Mouse (Mus musculus): ENCODE results near the gene Pcolce2. TPM values are rescaled to one million over a fixed set of nuclear protein-coding genes. Genes with fewer than 3 reads are reported as not detected.

Gene Pcolce2
- polyA plus RNA-seq, 1 experiment: 0.78 TPM

DNA sequence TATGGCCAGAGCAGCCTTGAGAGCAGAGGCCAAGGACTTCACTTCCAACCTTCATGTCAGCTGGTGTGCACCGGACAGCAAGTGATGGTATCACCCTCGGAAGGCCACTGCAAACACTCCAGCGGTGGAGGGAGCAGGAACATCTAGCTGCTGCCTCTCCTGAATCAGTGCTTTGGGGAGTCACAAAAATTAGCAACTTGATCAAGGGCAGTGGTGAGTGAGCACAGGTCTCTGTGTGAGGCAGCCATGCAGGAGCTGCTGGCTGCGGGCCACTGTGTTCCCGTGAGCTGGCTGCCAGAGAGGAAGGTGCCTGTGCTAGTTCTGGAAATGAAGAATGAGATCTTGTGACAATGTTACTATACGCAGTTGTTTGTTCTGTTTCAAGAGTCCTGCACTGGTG, 16.0 kb downstream of the Pcolce2 start:
- H3K4me1 ChIP-seq (ENCODE audit: control insufficient read depth, insufficient read depth, low read length): no peaks in the 10 kb centered on the region
- TF ChIP-seq CTCF (conservative IDR thresholded peaks at IDR 0.05; ENCODE audit: insufficient read depth, insufficient read length, low read depth, low read length) (no peak), POLR2A (IDR thresholded peaks at IDR 0.05; ENCODE audit: low read depth, low read length) (no peak)
- DNase-seq: peak; percentile 49
- no peak overlapping the region for H3K4me3 ChIP-seq (ENCODE audit: insufficient read depth, low read depth, low read length)
- no peaks in the 10 kb centered on the region for H3K36me3 ChIP-seq (ENCODE audit: control insufficient read depth, insufficient read depth, low read length)
- 58% methylated on average over 6 of the region's 6 CpGs for WGBS
- no peak overlapping the region for H3K27ac ChIP-seq (ENCODE audit: insufficient read depth, low read depth, low read length)
- no peaks in the 10 kb centered on the region for H3K27me3 ChIP-seq (replicated peaks; ENCODE audit: control insufficient read depth, insufficient read depth, low read length)

DNA sequence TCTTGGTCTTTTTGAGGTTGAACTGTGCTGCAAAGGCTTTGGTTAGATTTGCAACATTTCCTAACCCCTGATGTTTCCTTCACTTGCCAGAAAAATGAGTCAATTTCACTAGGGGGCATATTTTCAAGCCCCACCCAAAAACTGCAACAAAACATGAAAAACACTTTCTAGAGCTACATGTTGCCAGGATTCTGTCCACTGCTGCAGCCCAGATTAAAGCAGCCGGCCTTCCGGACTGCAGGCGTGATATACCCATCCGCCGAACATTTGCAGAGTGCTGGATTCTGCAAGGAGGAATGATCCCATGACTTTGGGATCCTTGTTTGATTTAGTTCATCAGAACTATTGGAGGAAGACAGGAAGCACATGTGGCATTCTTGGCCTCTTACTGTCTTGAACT, 17.0 kb downstream of the Pcolce2 start:
- H3K36me3 ChIP-seq (ENCODE audit: control insufficient read depth, insufficient read depth, low read length): no peaks in the 10 kb centered on the region
- no peak overlapping the region for H3K4me3 ChIP-seq (ENCODE audit: insufficient read depth, low read depth, low read length)
- TF ChIP-seq CTCF (conservative IDR thresholded peaks at IDR 0.05; ENCODE audit: insufficient read depth, insufficient read length, low read depth, low read length): no peak
- TF ChIP-seq POLR2A (IDR thresholded peaks at IDR 0.05; ENCODE audit: low read depth, low read length): no peak
- 93% methylated on average over 5 of the region's 5 CpGs for WGBS
- H3K27ac ChIP-seq (ENCODE audit: insufficient read depth, low read depth, low read length): no peak overlapping the region
- no peaks in the 10 kb centered on the region for H3K27me3 ChIP-seq (replicated peaks; ENCODE audit: control insufficient read depth, insufficient read depth, low read length)
- H3K4me1 ChIP-seq (ENCODE audit: control insufficient read depth, insufficient read depth, low read length): no peaks in the 10 kb centered on the region
- no peak for DNase-seq

- Histone ChIP-seq H3K27ac (ENCODE audit: insufficient read depth, low read depth, low read length) (no peak overlapping the region), H3K36me3 (ENCODE audit: control insufficient read depth, insufficient read depth, low read length) (no peaks in the 10 kb centered on the region), H3K4me1 (ENCODE audit: control insufficient read depth, insufficient read depth, low read length) (no peaks in the 10 kb centered on the region), H3K27me3 (replicated peaks; ENCODE audit: control insufficient read depth, insufficient read depth, low read length) (no peaks in the 10 kb centered on the region), H3K4me3 (ENCODE audit: insufficient read depth, low read depth, low read length) (no peak overlapping the region)
- WGBS: 91% methylated on average over 2 of the region's 2 CpGs
- DNase-seq: no peak
- no peak for TF ChIP-seq POLR2A (IDR thresholded peaks at IDR 0.05; ENCODE audit: low read depth, low read length)
- no peak for TF ChIP-seq CTCF (conservative IDR thresholded peaks at IDR 0.05; ENCODE audit: insufficient read depth, insufficient read length, low read depth, low read length)
Measured at GRCm38 (mm10) chr9:95657941-95658340, 20.5 kb downstream of the Pcolce2 start.

DNA sequence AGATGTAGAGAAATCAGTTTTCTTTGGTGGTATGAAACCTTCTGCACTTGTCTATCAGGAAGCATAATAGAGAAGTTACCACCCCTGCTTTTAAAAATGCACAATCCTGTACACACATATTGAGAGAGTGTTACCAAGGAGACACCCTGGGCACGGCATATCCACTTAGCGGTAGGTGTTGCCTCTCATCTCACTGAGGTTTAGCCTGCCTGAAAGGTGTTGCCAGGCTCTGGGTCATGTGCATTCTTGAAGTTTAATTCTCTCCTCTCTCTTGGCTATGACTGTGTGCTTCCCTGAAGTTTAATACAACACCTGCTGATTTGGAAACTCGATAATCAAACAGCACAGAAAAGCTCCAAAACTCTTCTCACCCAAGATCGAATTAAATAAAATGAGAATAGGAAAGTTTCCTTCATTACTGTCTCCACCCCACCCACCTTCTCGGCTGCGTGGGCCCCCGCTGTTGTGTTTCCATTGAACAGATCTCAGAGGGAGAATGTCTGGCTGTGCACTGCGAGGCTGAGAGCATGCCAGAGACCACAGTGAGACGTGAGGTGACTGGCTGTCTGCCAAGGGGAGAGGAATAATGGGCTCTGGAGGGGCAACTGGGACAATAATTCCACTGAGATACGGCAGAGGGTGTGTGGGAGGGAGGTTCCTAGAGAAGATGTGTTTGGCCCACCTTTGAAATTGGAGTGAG, 27.0 kb downstream of the Pcolce2 start:
- WGBS: 56% methylated on average over 10 of the region's 10 CpGs
- Histone ChIP-seq H3K27me3 (replicated peaks; ENCODE audit: control insufficient read depth, insufficient read depth, low read length) (no peaks in the 10 kb centered on the region), H3K36me3 (ENCODE audit: control insufficient read depth, insufficient read depth, low read length) (no peaks in the 10 kb centered on the region), H3K4me3 (ENCODE audit: insufficient read depth, low read depth, low read length) (no peak overlapping the region), H3K4me1 (ENCODE audit: control insufficient read depth, insufficient read depth, low read length) (no peaks in the 10 kb centered on the region; the same call in 1 of the 2 replicates), H3K27ac (ENCODE audit: insufficient read depth, low read depth, low read length) (no peak overlapping the region)
- TF ChIP-seq CTCF (conservative IDR thresholded peaks at IDR 0.05; ENCODE audit: insufficient read depth, insufficient read length, low read depth, low read length) (no peak), POLR2A (IDR thresholded peaks at IDR 0.05; ENCODE audit: low read depth, low read length) (no peak)
- no peak for DNase-seq

- Histone ChIP-seq H3K27me3 (replicated peaks; ENCODE audit: control insufficient read depth, insufficient read depth, low read length) (no peaks in the 10 kb centered on the region), H3K4me1 (ENCODE audit: control insufficient read depth, insufficient read depth, low read length) (no peaks in the 10 kb centered on the region; the same call in 1 of the 2 replicates), H3K36me3 (ENCODE audit: control insufficient read depth, insufficient read depth, low read length) (no peaks in the 10 kb centered on the region), H3K4me3 (ENCODE audit: insufficient read depth, low read depth, low read length) (no peak overlapping the region), H3K27ac (ENCODE audit: insufficient read depth, low read depth, low read length) (no peak overlapping the region)
- no peak for DNase-seq
- TF ChIP-seq CTCF (conservative IDR thresholded peaks at IDR 0.05; ENCODE audit: insufficient read depth, insufficient read length, low read depth, low read length) (no peak), POLR2A (IDR thresholded peaks at IDR 0.05; ENCODE audit: low read depth, low read length) (no peak)
- WGBS: 80% methylated on average over 6 of the region's 6 CpGs
Measured at GRCm38 (mm10) chr9:95665835-95666234, 28.4 kb downstream of the Pcolce2 start.

DNA sequence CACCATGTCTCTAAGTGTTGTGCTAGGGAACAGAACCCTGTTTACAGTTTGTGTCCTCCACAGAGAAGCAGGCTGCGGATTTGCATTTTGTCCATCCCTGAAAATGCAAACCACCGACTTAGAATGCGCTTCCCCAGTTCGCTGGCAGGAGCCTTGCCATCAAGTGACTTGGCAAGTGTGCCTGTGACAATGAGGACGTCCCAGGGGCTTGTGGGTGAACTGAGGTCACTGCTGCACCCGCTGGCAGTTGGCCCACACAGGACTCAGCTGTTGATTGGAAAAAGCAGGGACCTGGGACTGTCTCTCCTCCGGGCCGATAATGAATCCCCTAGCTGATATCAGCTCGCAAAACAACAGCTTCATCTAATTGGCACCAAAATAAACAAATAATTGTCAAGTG, 30.4 kb downstream of the Pcolce2 start:
- WGBS: 55% methylated on average over 9 of the region's 9 CpGs
- no peaks in the 10 kb centered on the region for H3K36me3 ChIP-seq (ENCODE audit: control insufficient read depth, insufficient read depth, low read length)
- no peaks in the 10 kb centered on the region for H3K27me3 ChIP-seq (replicated peaks; ENCODE audit: control insufficient read depth, insufficient read depth, low read length)
- TF ChIP-seq POLR2A (IDR thresholded peaks at IDR 0.05; ENCODE audit: low read depth, low read length): no peak
- TF ChIP-seq CTCF (conservative IDR thresholded peaks at IDR 0.05; ENCODE audit: insufficient read depth, insufficient read length, low read depth, low read length): no peak
- H3K4me1 ChIP-seq (ENCODE audit: control insufficient read depth, insufficient read depth, low read length): no peaks in the 10 kb centered on the region; the same call in 1 of the 2 replicates
- DNase-seq: peak; percentile 64
- H3K27ac ChIP-seq (ENCODE audit: insufficient read depth, low read depth, low read length): no peak overlapping the region
- H3K4me3 ChIP-seq (ENCODE audit: insufficient read depth, low read depth, low read length): no peak overlapping the region

- H3K27me3 ChIP-seq (replicated peaks; ENCODE audit: control insufficient read depth, insufficient read depth, low read length): no peaks in the 10 kb centered on the region
- TF ChIP-seq POLR2A (IDR thresholded peaks at IDR 0.05; ENCODE audit: low read depth, low read length) (no peak), CTCF (conservative IDR thresholded peaks at IDR 0.05; ENCODE audit: insufficient read depth, insufficient read length, low read depth, low read length) (no peak)
Measured at GRCm38 (mm10) chr9:95668306-95668705, 30.9 kb downstream of the Pcolce2 start.

More at GRCm38 (mm10) chr9:95668306-95668705, 30.9 kb downstream of the Pcolce2 start:
- H3K27ac ChIP-seq (ENCODE audit: insufficient read depth, low read depth, low read length): no peak overlapping the region
- no peak overlapping the region for H3K4me3 ChIP-seq (ENCODE audit: insufficient read depth, low read depth, low read length)
- H3K4me1 ChIP-seq (ENCODE audit: control insufficient read depth, insufficient read depth, low read length): no peaks in the 10 kb centered on the region; the same call in 1 of the 2 replicates
- H3K36me3 ChIP-seq (ENCODE audit: control insufficient read depth, insufficient read depth, low read length): no peaks in the 10 kb centered on the region
- WGBS: 73% methylated on average over 5 of the region's 5 CpGs
- no peak for DNase-seq

Measured in kidney, adult 2 months (tissue).